Mouse (Mus musculus): Measurements from ENCODE around the gene Npy4r.
A peak's percentile ranks its signal among the peaks of the same experiment; 100 is the strongest.

The Npy4r gene

DNA sequence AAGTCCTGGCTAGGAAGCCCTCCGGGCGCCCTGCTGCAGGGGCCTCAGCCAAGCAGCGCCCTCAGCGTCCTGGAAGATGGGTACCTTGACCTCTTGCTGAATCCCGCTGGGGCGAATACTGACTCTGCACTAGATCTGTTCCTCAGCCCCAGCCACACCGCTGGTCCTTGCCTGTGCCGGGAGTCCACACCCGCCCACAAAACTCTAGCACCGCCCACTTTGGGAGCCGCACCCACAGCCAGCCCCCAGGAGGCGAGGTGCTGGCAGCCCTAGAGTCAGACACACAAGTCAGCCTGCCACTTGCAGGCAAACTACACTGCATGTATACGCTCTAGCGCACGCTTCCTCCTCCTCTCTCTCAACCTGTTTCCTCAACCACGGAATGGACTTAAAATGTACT lies at the start of gene Npy4r:
Gene Npy4r, minus strand, starts transcription at position 148 of the 400 bp plus-strand sequence.
- DNase-seq (ENCODE audit: low spot score in 2 of 2), result peak in 1 of 2 experiments; percentile 9

DNA sequence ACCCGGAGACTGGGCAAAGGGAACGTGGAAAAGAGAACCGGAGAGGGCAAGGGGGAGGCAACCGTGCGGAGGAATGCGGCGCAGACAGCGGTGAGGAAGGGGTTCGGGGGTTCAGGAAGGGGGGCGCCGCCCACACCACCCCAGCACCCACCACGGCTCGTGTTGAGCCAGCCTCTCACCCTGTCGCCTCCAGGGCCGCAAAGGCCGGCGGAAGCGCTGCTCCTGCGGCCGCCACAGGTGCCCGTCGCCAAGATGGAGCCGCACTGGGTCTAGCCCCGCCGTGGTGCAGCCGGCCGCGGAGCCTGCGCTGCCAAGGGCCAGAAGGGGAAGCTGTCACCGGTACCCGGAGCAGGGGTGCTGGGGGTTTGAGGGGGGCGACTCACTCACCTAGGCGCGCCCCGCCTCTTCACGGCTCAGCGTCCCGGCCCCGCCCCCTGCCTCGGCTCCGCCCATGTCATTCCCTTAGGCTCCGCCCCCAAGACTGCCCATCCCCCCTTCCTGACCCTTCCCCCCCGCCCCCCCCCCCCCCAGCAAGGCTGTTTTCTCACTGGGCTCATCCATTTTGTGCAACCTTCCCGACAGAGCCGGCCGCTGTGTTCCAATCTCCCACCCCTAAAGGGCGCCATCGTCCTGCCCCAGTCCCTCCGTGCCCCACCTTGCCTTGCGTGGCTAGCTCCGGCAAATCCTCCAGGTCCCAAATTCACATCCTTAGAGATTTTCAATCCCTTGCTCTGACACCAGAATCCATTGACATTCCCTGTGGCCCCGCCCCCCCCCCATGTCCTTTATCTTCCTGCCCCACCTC lies 49.1 kb upstream of the Npy4r start, which contains the start of gene Gprin2:
Gene Gprin2, minus strand, starts transcription at position 423 of the 805 bp plus-strand sequence.
- peak; percentile 28 to 29 for DNase-seq (ENCODE audit: low spot score in 2 of 2)

GRCm38 (mm10) chr14:34200738-34201230 lies 48.5 kb upstream of the Npy4r start:
- peak in 1 of 2 experiments; percentile 28 for DNase-seq (ENCODE audit: low spot score in 2 of 2)

GRCm38 (mm10) chr14:34196706-34197105 lies 44.4 kb upstream of the Npy4r start:
- no peak for DNase-seq (ENCODE audit: low spot score in 2 of 2)

- no peak for DNase-seq (ENCODE audit: low spot score in 2 of 2)
These were observed 43.2 kb upstream of the Npy4r start for GRCm38 (mm10) chr14:34195466-34195865.

DNA sequence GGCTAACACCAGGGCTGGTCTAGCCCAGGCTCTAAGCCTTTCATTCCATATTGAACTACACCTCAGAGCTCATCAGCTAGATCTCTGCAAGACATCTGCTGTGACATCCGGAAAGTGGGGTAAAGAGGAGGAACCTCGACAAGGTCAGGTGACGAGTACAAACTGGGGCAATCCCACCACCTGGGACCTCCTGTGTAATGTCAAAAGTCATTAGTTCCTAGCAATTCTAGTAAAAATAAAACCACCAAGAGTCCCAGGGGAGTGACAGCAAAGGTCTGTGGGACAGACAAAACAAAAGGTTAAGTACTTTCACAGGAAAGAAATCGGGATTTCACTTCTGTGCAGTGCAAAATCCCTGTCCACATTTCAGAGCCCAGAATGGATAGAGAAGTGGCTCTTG lies 41.6 kb upstream of the Npy4r start:
- no peak for DNase-seq (ENCODE audit: low spot score in 2 of 2)

DNA sequence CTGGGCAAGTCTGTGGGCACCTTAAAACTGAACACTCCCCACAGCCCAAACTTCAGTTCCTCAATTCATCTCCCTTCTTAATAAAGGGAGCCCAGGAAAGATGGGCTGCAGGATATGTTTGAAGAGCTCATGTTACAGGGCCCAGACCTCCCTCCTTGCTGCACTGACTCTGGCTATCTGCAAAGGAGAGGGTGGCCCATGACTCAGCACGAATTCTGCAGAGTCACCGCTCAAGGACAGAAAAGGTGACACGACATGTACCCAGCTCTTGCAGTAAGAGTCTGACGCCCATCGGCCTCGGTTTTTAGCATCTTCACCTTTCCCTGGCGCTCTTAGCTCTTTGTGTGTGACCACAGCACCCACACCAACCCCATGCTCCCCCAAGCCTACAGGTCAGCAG lies 38.1 kb upstream of the Npy4r start:
- no peak for DNase-seq (ENCODE audit: low spot score in 2 of 2)

- DNase-seq (ENCODE audit: low spot score in 2 of 2), result peak in 1 of 2 experiments; percentile 25
These were observed 36.3 kb upstream of the Npy4r start for GRCm38 (mm10) chr14:34188629-34189028.

DNA sequence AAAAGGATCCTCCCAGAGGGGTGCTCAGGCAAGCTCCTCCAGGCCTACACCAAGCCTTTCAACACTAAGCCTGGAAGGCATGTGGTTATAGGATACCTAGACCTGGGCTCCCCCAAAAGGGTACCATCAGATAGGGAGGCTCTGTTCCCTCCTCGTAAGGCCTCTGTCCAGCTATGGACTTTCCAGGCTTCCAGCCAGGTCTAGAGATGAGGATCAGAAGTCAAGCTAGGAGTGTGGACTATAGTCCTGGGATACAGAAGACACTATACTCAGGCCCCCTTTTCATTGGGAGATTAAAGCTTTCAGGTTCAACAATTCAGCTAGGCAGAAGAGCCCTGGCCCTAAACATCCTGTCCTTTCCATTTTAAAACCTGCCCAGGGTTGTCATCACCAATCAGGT lies 30.8 kb upstream of the Npy4r start:
- no peak for DNase-seq (ENCODE audit: low spot score in 2 of 2)

- peak; percentile 29 to 65 for DNase-seq (ENCODE audit: low spot score in 2 of 2)
These were observed 27.1 kb upstream of the Npy4r start for GRCm38 (mm10) chr14:34179351-34179750.

DNA sequence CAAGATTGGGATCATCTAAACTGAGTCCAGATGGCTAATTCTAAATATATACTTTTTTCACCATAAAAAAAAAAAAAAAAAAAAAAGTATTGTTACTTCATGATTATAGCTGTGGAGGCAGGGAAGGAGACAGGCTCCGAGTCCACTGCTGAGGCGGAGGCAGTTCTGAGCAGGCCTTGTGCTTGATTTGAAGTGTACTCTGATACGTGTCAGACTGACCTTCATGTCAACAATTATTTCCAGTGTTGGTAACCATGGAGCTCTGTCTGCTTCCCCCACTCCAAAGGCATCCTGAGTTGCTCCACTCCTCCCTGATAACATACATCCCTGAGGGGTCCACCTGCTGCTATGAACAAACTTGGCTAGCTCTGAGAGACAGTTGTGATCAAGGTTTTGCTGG lies 18.8 kb upstream of the Npy4r start:
- no peak for DNase-seq (ENCODE audit: low spot score in 2 of 2)

DNA sequence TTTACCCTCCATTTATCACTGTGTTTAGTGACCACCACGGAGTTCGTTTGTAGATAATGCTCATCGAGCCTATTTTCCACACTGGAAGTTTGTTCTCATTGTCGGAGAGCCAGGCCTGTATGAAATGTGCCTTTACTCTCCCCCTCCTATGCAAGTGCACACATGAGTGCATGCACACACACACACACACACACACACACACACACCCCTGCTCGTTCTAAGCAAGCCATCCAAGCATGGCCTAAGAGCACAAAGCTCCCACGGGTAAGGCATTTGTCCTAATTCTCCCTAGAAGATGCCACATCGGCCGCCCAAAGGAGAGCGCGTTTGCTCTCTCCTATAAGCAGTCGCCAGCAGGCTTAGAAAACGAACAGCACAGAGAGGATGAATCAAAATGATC lies 3.5 kb upstream of the Npy4r start:
- no peak for DNase-seq (ENCODE audit: low spot score in 2 of 2)

- DNase-seq (ENCODE audit: low spot score in 2 of 2), result peak in 1 of 2 experiments; percentile 17
These were observed 2.5 kb upstream of the Npy4r start for GRCm38 (mm10) chr14:34154601-34155337.

- no peak for DNase-seq (ENCODE audit: low spot score in 2 of 2)
These were observed 9.4 kb downstream of the Npy4r start for GRCm38 (mm10) chr14:34142915-34143314.

- DNase-seq (ENCODE audit: low spot score in 2 of 2), result no peak
These were observed 10.0 kb downstream of the Npy4r start for GRCm38 (mm10) chr14:34142316-34142715.

GRCm38 (mm10) chr14:34139671-34140664 lies 12.3 kb downstream of the Npy4r start:
- DNase-seq (ENCODE audit: low spot score in 2 of 2), result no peak

DNA sequence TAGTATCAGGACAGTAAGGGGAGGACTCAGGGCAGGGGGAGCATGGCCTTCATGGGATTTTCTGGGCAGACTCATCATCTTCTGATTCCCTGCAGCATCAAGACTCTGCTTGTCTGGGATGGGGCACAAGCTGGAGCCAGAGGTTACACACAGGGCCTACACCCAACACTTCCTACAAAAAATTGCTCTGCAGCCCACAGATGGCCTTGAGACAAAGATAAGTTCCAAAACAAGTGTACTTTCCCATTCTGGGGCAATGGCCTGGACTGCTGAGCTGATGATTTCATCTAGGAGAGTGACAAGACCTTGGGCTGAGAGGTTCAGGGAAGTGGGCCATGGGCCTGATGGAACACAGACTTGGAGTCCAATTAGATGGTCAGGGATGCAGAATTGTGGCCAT lies 16.9 kb downstream of the Npy4r start:
- DNase-seq (ENCODE audit: low spot score in 2 of 2), result no peak

- no peak for DNase-seq (ENCODE audit: low spot score in 2 of 2)
These were observed 21.1 kb downstream of the Npy4r start for GRCm38 (mm10) chr14:34131216-34131615.

DNA sequence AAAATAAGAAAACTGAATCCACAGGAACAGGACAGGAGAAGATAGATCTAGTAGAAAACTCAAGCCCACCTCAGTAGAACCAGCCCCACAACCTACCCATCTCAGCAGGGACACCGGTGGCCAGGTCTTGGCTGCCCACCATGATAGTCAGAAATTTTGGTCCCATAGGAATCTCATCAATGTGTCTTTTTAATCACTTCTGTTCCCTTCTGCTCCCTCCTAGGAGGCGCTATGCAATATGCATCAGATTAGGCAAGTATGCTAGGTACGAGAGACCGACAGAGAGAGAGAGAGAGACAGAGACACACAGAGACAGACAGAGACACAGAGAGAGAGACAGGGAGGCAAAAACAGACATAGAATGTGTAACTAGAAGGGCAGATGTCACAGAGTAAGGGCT lies 30.6 kb downstream of the Npy4r start:
- DNase-seq (ENCODE audit: low spot score in 2 of 2), result no peak

DNA sequence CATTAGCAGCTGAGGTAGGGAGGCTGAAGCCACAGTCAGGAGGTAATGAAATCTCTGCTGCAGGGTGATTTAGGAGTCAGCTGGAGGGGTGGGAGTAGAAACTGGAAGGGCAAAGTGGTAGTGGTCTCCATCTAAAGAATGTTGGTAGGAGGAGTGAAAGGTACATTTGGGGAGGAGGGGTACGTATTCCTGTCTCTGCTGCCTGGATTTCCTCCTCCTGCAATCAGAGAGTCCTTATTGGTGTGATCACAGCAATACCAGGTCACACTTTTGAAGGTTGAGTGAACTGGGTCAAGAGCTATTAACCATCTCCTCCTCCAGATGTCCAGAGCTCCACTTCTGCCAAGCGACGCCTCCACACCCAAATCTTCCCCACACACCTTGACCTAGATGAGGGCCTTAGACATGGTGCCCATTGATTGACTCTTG lies 31.4 kb downstream of the Npy4r start:
- no peak for DNase-seq (ENCODE audit: low spot score in 2 of 2)
